Mouse (Mus musculus) liver, embryonic 14.5 days (tissue): ENCODE measurements around the gene Casp2. TPM values are rescaled to one million over a fixed set of nuclear protein-coding genes. Genes with fewer than 3 reads are reported as not detected.

Experiments used
- ATAC-seq: fragments of 200-750 bp; cut with Nextera tagmentation; 2 replicates; pipeline ENCODE4 v1.8.0; 2017; ENCODE audit warnings: moderate number of reproducible peaks, mild to moderate bottlenecking, moderate library complexity; ENCODE audit not compliant: insufficient read depth
- DNase-seq, 3 experiments: peaks; one replicate each; pipeline ENCODE4 v3.0.0-alpha.2; 2012 to 2013; ENCODE audit warnings: low read depth in 3 of 3, low spot score in 3 of 3
- H3K27ac ChIP-seq: fragments of 300-500 bp; sonication (generic); 2 replicates; pipeline ENCODE4 v1.5.1; 2014; ENCODE audit warnings: moderate library complexity, mild to moderate bottlenecking, control low read depth, inconsistent platforms
- H3K27me3 ChIP-seq: fragments of 300-500 bp; sonication (generic); 2 replicates; pipeline ENCODE4 v1.6.1; 2014; ENCODE audit warnings: mild to moderate bottlenecking, low read length, moderate library complexity; ENCODE audit not compliant: control insufficient read depth, insufficient read depth
- H3K36me3 ChIP-seq: fragments of 300-500 bp; sonication (generic); replicated peaks from 2 replicates; pipeline ENCODE4 v1.6.1; 2014; ENCODE audit warnings: low read depth; ENCODE audit not compliant: control insufficient read depth, insufficient read depth
- H3K4me1 ChIP-seq, 2 experiments: fragments of 200-500 bp in 1 of 2; fragments of 300-500 bp in 1 of 2; sonication (generic) in 1 of 2; replicated peaks; 2 replicates each; pipeline ENCODE4 v1.6.1; 2012 to 2014; ENCODE audit warnings: antibody characterized with exemption in 1 of 2, inconsistent platforms in 1 of 2, low read length in 1 of 2; ENCODE audit not compliant: control insufficient read depth in 2 of 2, insufficient read depth in 2 of 2
- H3K4me2 ChIP-seq: fragments of 300-500 bp; sonication (generic); 2 replicates; pipeline ENCODE4 v1.6.1; 2014; ENCODE audit warnings: low read depth, mild to moderate bottlenecking, control low read depth, moderate library complexity
- H3K4me3 ChIP-seq, 2 experiments: fragments of 200-500 bp in 1 of 2; fragments of 300-500 bp in 1 of 2; sonication (generic) in 1 of 2; 2 replicates each; pipeline ENCODE4 v1.5.1; 2012 to 2014; ENCODE audit warnings: low read depth in 2 of 2, low read length in 2 of 2, mild to moderate bottlenecking in 2 of 2, control low read depth in 1 of 2, inconsistent platforms in 1 of 2, moderate library complexity in 1 of 2; ENCODE audit not compliant: insufficient read depth in 1 of 2
- H3K9ac ChIP-seq: fragments of 300-500 bp; sonication (generic); replicated peaks from 2 replicates; pipeline ENCODE4 v1.6.1; 2014; ENCODE audit warnings: mild to moderate bottlenecking, control low read depth, moderate library complexity
- H3K9me3 ChIP-seq: fragments of 300-500 bp; sonication (generic); 2 replicates; pipeline ENCODE4 v1.6.1; 2016; ENCODE audit warnings: low read length, mixed read lengths; ENCODE audit not compliant: control insufficient read depth
- CTCF ChIP-seq: IDR thresholded peaks from 2 replicates; pipeline ENCODE4 v1.5.1; 2016; ENCODE audit warnings: antibody characterized with exemption, low read depth, control low read depth
- EP300 ChIP-seq: IDR thresholded peaks from 2 replicates; pipeline ENCODE4 v1.6.1; 2016; ENCODE audit warnings: antibody characterized with exemption, low read depth
- WGBS: fragments of 180-500 bp; shearing (Covaris S2); extraction: QIAGEN DNeasy Blood & Tissue Kit; methylation state at CpG from one replicate; pipeline ENCODE4 v1.1.7; 2014; ENCODE audit not compliant: insufficient replicate concordance; 5-methylcytosine and 5-hydroxymethylcytosine counted together
- polyA plus RNA-seq, 2 experiments: library from polyadenylated mRNA; depleted of rRNA in 1 of 2; stranded (reverse) in 1 of 2; unstranded in 1 of 2; fragments of >200 nt; fragmentation: Nextera tagmentation in 1 of 2; extraction: Ambion mirVana in 1 of 2; gene quantifications; 2 replicates each; pipeline versions ENCODE4 v1.2.1 to v1.2.3; 2012 to 2014

The Casp2 gene
- polyA plus RNA-seq, 2 experiments, result 21.9 to 26.1 TPM

DNA sequence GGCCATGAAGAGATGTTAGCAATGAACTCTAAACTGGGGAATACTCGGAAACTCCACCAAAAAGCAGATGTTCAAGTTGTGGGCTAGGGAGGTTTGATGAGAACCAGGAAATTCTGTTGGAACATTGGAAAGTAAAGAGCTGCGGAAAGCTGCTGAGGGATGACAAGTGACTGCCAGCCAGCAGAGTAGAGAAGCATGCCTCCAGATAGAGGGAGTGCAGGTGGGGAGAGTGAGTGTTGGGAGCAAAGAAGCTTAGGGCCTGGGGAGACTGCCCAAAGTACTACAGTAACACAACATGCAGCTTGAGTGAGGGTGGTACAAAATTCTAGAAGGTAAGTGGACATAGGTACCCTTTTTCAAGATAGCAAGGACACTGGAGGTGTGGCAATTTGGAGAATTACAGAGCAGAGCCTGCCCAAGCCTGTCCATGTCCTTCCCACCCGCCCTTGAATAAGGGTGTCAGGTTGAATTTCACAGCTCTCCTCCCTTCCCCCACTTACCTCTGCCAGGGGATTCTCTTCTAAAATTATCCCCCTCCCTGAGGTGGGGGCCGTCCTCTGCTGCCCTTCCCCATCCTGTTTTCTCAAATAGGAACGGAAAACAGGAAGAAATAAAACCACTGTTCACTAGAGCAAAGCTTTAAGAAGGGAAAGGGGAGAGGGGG, 18.2 kb downstream of the Casp2 start:
- no peak overlapping the region for H3K4me3 ChIP-seq
- no peaks in the 10 kb centered on the region for H3K4me1 ChIP-seq
- no peak for TF ChIP-seq CTCF
- no peak for TF ChIP-seq EP300
- peaks cover 42% of the 10 kb centered on the region for H3K36me3 ChIP-seq
- H3K4me2 ChIP-seq, result no peak overlapping the region
- no peak for ATAC-seq
- H3K27ac ChIP-seq, result no peak overlapping the region
- no peaks in the 10 kb centered on the region for H3K27me3 ChIP-seq
- no peak for DNase-seq
- no peak overlapping the region for H3K9ac ChIP-seq
- H3K9me3 ChIP-seq, result no peaks in the 10 kb centered on the region
- WGBS, result 54% methylated on average over 5 of the region's 5 CpGs

DNA sequence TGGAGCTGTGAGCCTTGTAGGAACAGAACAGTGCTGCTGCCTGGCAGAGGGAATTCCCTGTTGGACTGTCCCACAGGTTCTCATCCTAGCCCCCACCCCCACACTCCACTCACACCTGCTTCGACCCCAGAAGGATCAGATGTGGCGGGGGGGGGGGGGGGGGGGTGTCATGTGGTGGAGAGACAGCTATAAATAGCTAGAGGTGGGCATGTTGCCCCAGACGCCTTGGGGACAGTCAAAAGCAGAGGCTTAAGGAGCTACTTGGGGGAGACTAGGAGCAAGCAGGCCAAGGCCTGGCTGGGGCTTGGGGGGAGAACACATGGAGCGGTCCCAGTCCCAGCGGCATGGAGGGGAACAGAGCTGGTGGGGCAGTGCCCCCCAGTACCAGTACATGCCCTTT, 21.7 kb downstream of the Casp2 start, which contains the start of gene Clcn1:
Gene Clcn1 (plus strand): TSS at position 238 of the 400 bp plus-strand sequence.
- ATAC-seq (no peak), DNase-seq (no peak)
- WGBS, result 69% methylated on average over 4 of the region's 5 CpGs
- Histone ChIP-seq H3K4me1 (no peaks in the 10 kb centered on the region), H3K4me2 (no peak within 1 kb of the TSS), H3K9ac (no peak within 1 kb of the TSS), H3K27ac (no peak within 1 kb of the TSS), H3K36me3 (peaks cover 10% of the 10 kb centered on the region), H3K9me3 (no peaks in the 10 kb centered on the region), H3K4me3 (no peak within 1 kb of the TSS), H3K27me3 (no peaks in the 10 kb centered on the region)
- TF ChIP-seq EP300 (no peak), CTCF (no peak)

GRCm38 (mm10) chr6:42287562-42287961, 22.8 kb downstream of the Casp2 start:
- Histone ChIP-seq H3K27me3 (no peaks in the 10 kb centered on the region), H3K4me2 (no peak overlapping the region), H3K27ac (no peak overlapping the region), H3K9me3 (no peaks in the 10 kb centered on the region), H3K4me1 (no peaks in the 10 kb centered on the region), H3K36me3 (no peaks in the 10 kb centered on the region; the same call in 1 of the 2 replicates), H3K4me3 (no peak overlapping the region), H3K9ac (no peak overlapping the region)
- TF ChIP-seq EP300 (no peak), CTCF (no peak)
- DNase-seq (no peak), ATAC-seq (no peak)

DNA sequence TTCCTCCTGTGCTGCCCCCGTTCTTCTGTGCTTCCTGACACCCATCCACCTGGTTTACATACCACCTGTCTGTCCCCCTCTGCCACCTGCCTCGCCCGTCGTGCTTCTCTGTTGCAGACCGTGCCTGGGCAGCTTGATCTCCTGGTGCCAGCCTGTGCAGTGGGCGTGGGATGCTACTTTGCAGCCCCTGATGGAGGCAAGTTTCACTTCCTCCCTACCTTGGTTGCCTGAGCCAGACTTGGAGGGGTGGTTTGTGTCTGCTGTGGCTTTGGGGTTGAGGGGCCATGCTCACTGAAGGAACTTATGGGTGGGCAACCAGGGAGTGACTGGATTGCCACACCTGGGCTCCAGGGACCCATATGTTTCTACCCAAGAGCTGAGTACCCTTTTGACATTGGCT, 28.5 kb downstream of the Casp2 start:
- Histone ChIP-seq H3K4me1 (no peaks in the 10 kb centered on the region), H3K9me3 (no peaks in the 10 kb centered on the region), H3K27ac (no peak overlapping the region), H3K4me2 (no peak overlapping the region), H3K27me3 (no peaks in the 10 kb centered on the region), H3K36me3 (no peaks in the 10 kb centered on the region), H3K9ac (no peak overlapping the region), H3K4me3 (no peak overlapping the region)
- 67% methylated on average over 6 of the region's 6 CpGs for WGBS
- no peak for ATAC-seq
- TF ChIP-seq EP300, result no peak
- TF ChIP-seq CTCF, result no peak
- DNase-seq, result no peak

DNA sequence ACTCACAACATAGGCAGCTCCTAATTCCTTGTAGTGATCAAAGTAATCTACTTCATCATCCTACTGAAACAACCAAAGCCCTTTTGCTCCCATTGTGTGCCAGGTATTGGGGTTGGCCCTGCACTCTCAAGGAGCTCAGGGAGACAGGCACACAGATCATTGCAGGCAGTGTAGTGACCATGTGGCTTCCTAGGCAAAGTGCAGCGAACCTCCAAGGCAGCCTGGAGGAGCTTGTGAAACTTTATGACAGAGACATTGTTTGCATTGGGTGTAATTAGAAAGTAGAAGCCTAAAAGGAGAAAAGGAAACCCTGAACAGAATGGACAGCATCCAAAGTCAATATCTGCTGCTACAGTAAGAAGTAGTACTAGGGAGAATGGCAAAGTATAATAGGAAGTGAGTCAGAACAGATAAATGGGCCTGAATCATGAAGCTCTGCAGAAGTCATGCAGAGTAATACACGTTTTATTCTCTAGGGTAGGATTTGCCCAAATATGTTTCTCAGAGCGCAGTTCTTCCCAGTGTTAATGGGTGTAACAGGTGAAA, 30.8 kb downstream of the Casp2 start:
- Histone ChIP-seq H3K9me3 (no peaks in the 10 kb centered on the region), H3K27ac (no peak overlapping the region), H3K27me3 (no peaks in the 10 kb centered on the region), H3K4me1 (no peaks in the 10 kb centered on the region), H3K4me2 (no peak overlapping the region), H3K36me3 (no peaks in the 10 kb centered on the region), H3K4me3 (no peak overlapping the region), H3K9ac (no peak overlapping the region)
- no peak for TF ChIP-seq CTCF
- no peak for TF ChIP-seq EP300
- ATAC-seq (no peak), DNase-seq (no peak)
- 44% methylated on average over 3 of the region's 3 CpGs for WGBS
